Mouse (Mus musculus): ENCODE results near the gene Pla2g2f.

Pla2g2f gene

GRCm38 (mm10) chr4:138757416-138757815 is at the start of gene Pla2g2f:
TSS of gene Pla2g2f (minus strand) at chr4:138757626.
- no peak for DNase-seq (ENCODE audit: low spot score)

GRCm38 (mm10) chr4:138806920-138807541 is 49.6 kb upstream of the Pla2g2f start:
- DNase-seq (ENCODE audit: low spot score) = no peak

DNA sequence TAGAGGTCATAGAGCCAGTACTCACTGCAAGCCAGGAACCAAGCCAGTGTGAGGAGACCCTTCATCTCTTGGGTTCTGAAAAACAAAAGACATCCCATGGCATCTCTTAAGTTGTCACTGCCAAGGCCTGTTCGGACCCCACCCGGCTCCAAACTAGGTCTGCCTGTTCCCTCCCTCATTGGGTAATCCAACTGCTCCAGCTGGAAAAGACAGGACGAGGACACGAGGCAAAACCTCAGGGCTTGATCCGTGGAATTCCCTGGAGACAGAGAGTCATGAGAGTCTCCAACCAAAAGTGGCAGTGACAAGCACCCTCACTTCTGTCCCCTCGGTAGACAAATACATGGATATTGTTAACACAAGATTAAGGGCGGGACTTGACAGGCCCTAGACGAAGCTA is 48.7 kb upstream of the Pla2g2f start:
- DNase-seq (ENCODE audit: low spot score) = no peak

DNA sequence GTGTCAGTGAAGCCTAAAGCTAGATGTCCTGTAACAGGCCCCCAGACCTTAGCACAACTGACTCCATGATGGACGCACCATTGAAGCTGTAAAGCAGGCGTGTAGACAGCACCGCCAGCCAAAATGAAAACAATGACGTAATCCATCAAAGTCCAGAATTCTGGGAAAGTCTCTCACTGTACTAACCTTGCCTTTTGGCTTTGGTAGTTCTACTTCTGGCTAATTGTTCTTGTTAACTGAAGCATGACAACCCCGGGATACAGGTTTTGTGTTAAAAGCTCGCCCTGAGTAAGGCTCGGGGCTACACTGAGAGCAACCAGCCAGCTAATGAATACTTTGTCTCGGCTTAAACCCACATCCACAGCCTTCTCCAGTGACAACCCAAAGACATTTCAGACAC is 47.8 kb upstream of the Pla2g2f start:
- DNase-seq (ENCODE audit: low spot score) = no peak

- DNase-seq (ENCODE audit: low spot score) = no peak
These were observed 45.5 kb upstream of the Pla2g2f start for GRCm38 (mm10) chr4:138802917-138803316.

GRCm38 (mm10) chr4:138801631-138802030 is 44.2 kb upstream of the Pla2g2f start:
- DNase-seq (ENCODE audit: low spot score) = no peak

GRCm38 (mm10) chr4:138800134-138800744 is 42.8 kb upstream of the Pla2g2f start:
- DNase-seq (ENCODE audit: low spot score) = no peak

DNA sequence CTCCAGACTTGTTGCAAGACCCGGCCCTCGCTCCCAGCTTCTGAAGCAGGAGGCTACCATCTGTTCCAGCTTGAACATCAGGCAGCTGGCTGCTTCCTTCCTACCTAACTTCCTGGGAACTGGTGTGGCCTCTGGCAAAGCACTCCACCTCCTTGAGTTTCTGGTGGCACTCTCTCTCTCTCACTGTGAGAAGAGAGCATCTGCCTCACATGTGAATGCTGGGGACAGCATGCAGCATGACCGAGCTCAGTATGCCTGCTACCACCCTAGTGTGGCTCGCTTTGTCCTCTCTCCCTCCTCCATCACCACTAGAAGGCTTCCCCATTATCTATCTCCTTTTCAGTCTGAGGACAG is 39.8 kb upstream of the Pla2g2f start:
- no peak for DNase-seq (ENCODE audit: low spot score)

DNA sequence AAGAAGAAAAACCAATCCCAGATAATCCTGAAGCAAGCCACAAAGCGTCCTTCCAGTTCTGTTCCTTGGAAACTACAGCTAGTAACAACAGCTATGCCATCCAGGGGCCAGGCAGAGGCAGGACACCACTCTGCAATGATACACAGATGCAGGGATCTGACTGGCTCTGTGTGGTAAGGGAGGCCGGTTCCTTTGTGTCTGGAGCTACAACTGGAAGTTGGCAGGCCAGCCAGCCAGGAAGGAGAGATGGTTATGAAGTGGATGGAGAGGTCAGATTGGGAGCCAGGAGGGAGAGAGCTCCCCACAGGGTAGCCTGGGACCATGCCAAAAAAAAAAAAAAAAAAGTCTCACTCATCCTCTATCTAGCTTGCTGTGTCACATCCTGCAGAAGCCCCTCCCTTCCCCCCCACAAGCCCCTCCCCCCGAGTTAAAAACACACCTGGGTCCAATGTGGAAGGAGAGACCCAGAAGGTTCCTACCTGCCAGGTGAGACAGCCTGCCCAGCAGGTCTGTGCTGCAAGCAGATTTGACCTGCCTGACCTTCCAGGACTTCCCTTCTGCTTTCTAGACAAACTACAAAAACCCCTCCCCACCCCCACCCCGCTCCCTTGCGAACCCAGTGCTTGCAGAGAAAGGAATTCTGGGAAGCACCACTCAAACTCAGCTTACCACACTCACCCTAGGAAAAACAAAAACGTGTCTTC is 39.2 kb upstream of the Pla2g2f start:
- DNase-seq (ENCODE audit: low spot score) = no peak

- DNase-seq (ENCODE audit: low spot score) = no peak
These were observed 36.9 kb upstream of the Pla2g2f start for GRCm38 (mm10) chr4:138794344-138794743.

DNA sequence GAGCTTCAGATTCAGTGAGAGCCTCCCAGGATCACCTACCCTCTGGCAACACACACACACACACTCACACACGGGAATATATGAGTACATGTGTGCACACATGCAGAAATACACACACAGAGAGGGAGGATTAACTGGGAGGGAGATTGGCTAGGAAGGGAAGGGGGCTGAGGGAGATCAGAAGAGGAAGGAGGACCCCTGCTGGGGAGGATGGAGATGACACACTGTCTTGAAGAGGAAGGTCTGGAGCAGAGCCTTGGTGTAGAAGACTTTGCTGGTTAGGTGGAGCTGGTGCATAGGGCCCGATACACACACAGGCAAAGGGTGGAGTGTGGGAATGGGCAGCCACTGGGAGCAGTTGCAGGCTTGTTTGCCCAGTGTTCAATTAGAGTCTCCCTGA is 35.9 kb upstream of the Pla2g2f start:
- DNase-seq (ENCODE audit: low spot score) = no peak

DNA sequence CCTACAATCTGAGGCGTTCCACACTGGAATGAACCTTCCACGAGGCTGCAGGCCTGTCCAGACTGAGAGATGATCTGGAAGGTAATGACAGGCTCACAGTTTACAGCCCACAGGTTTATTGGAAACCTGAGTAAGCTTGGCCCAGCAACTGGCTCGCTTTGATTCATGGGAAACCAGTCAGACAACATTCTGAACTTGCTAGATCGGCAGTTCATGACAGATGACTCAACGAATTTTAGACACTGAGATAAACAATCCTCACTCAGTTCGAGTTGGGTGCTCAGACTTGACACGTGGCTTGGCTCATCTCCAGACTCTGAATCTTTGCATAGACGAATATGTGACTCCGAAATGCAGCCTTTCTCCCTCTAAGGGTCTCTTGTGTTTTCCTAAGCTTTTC is 35.2 kb upstream of the Pla2g2f start:
- DNase-seq (ENCODE audit: low spot score) = peak; percentile 12

DNA sequence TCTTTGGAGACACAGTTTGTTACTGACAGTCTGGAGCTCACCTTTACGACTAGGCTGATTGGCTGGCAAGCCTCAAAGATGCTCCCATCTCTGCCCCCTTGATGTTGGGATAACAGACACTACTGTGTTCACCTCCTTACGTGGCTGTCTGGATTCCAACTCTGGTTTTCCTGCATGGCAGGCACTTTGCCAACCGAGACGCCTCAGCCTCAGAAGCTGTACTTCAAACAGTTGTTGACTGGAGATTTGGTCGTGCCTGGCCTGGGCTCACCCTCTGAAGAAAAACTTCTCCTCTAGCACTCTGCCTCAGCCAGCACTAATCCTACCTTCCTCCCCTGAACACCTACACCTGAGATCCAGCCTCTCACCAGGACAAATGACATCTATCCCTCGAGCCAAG is 34.0 kb upstream of the Pla2g2f start:
- DNase-seq (ENCODE audit: low spot score) = no peak

DNA sequence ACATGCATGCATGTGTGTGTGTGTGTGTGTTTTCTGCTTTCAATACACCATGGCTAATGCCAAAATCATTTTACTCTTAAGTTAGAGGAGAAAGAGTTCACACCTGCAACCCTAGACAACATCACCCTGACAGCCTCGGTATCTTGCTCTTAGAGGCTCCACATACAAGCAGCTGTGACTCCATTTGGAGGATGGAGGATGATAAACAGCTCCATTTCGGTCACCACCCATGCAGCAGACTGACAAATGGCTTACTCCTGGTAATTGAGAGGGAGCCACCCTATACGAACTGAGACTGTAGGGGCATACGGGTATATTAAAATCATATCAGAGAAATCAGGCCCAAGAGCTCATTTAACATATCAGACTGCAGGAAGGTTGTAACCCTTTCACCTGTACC is 31.0 kb upstream of the Pla2g2f start:
- DNase-seq (ENCODE audit: low spot score) = no peak

DNA sequence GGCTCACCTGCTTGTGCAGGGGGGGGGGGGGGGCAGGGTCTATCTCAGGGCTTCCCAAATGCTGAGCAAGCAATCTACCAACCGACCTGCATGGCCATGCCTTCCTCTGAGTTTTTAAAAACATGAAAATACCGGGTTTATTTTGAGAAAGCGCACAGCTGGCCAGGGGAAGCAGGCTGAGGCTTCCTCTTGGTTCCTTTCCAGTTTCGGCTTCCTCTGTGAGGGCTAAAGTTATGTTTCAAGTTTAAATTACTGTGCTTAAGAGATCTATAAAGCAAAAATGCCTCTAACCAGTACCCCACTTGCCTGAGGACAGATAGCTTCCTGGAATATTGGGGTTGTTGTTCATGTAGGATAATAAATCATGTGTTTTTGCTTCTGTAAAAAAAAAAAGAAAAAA is 28.7 kb upstream of the Pla2g2f start:
- DNase-seq (ENCODE audit: low spot score) = no peak

- no peak for DNase-seq (ENCODE audit: low spot score)
These were observed 28.3 kb upstream of the Pla2g2f start for GRCm38 (mm10) chr4:138785721-138786120.

- no peak for DNase-seq (ENCODE audit: low spot score)
These were observed 24.7 kb upstream of the Pla2g2f start for GRCm38 (mm10) chr4:138782098-138782497.

- no peak for DNase-seq (ENCODE audit: low spot score)
These were observed 22.9 kb upstream of the Pla2g2f start for GRCm38 (mm10) chr4:138780300-138780699.

- DNase-seq (ENCODE audit: low spot score) = no peak
These were observed 20.3 kb upstream of the Pla2g2f start for GRCm38 (mm10) chr4:138777417-138778407.

GRCm38 (mm10) chr4:138775435-138775834 is 18.0 kb upstream of the Pla2g2f start, which contains the start of gene Pla2g2d:
TSS of gene Pla2g2d (plus strand) at chr4:138775735.
- no peak for DNase-seq (ENCODE audit: low spot score)

DNA sequence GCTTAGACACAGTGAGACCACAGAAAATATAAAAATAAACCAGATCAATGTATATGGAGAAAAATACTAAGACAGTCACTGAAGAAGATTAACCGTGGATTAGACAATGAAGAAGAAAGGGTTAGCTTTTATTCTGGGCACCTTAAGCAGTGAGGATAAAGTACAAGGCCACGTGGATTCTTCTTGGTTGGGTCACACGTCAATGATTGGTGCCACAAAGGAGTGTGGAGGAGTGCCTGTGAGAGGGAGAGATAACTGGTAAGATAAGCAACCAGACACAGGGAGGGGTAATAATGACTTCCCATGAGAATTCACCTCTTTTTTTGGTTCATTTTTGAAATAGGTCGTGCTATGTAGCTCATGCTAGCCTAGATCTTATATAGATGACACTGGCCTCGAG is 15.0 kb upstream of the Pla2g2f start:
- DNase-seq (ENCODE audit: low spot score) = no peak

GRCm38 (mm10) chr4:138771970-138772369 is 14.5 kb upstream of the Pla2g2f start:
- no peak for DNase-seq (ENCODE audit: low spot score)

Data from yolk sac, embryonic 10.5 days (tissue).